Mouse (Mus musculus): ENCODE data around the gene Map2.

GRCm38 (mm10) chr1:66321136-66321502, 146.0 kb downstream of the Map2 start:
- TF ChIP-seq CTCF (IDR thresholded peaks at IDR 0.05; ENCODE audit: low read depth, low read length) (no peak), TAL1 (conservative IDR thresholded peaks at IDR 0.05; ENCODE audit: low read depth, low read length) (no peak), GATA1 (IDR thresholded peaks at IDR 0.05; ENCODE audit: borderline replicate concordance, low read length) (no peak), POLR2AphosphoS5 (IDR thresholded peaks at IDR 0.05; ENCODE audit: insufficient replicate concordance, low read depth, low read length) (no peak), GATA2 (IDR thresholded peaks at IDR 0.05; ENCODE audit: borderline replicate concordance, low read depth, low read length) (no peak)

Data from G1E (cell line).